Mouse (Mus musculus) cerebellum, postnatal 4 days (tissue): Measurements from ENCODE around the gene Far1.

Experiments
- DNase-seq, 2 experiments: peaks; one replicate each; pipeline ENCODE4 v3.0.0; 2022; ENCODE audit warnings: low spot score in 2 of 2, mixed read lengths in 1 of 2

The Far1 gene

GRCm38 (mm10) chr7:113513286-113513962 is at the start of gene Far1:
Far1 (plus strand) TSS chr7:113513834.
- DNase-seq = peak; percentile 97 to 99

- no peak for DNase-seq
Measured at GRCm38 (mm10) chr7:113468345-113468744, 45.3 kb upstream of the Far1 start.

DNA sequence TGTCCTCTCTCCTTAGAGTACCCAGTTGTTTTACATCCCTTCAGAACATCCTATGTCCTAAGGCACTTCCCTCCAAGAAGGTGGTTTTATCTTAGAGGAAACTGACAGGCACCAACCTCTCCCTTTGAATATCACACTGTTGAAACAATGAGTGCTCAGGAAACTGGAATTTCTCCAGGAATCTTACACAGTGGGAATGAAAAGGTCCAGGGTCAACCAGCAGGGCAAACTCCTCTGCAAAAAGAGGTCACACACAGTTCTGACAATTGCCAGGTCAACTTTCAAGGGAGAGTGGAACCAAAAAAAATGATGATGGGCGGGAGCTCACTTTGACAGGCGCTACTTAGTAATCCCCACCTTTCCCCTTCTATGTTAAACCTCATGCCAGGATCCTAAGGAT is 43.0 kb upstream of the Far1 start:
- DNase-seq = no peak

DNA sequence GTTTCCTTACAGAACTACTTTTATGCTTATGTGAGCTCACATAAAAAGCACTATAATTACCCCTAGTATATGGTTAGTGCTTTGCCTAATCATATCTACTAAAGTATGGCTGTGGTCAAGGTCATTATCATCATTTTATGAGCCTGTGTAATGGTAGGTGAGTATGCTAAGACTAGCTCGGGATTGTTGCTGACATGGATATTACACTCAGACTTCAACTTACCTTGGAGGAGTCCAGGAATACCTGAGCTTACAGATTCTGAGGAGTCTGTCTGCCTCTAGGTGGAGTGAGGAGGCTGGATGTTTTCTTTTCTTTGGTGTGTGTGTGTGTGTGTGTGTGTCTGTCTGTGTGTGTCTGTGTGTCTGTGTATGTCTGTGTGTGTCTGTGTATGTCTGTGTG is 42.0 kb upstream of the Far1 start:
- DNase-seq = no peak

DNA sequence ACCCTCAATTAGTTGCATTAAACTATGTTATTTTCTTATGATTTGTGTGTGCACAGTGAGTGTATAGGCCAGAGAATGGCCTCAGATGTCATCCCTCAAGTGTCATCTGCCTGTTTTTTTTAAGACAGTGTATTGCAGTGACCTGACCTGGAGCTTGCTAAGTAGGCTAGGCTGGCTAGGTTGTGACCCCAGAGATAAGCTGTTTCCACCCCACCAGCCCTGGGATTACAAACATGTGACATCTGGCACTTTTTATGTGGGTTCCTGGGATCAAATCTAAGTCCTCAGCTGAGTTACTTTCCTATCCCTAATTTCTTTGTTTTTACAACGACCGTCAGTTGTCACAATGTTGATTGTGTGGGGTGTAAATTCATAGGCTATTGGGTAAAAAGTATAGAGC is 17.8 kb upstream of the Far1 start:
- DNase-seq = no peak

DNA sequence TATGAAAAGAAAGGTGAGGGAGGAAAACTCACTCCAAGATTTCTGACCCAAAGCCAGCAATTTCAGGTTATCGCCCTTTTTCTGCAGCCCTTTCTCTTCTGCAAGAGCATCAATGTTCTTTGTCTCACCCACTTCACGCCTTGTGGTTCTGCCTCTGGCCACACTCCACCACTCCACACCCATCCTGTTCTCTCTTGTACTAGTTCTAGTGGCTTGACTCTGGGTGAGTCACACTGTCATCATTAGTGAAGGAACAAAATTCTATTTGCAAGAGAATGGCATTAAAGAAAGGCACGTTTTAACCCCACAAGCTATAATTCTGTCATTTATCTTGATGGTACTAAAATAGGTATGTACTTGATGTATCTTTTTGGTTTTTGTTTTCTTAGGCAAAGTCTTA is 15.2 kb upstream of the Far1 start:
- no peak for DNase-seq

DNA sequence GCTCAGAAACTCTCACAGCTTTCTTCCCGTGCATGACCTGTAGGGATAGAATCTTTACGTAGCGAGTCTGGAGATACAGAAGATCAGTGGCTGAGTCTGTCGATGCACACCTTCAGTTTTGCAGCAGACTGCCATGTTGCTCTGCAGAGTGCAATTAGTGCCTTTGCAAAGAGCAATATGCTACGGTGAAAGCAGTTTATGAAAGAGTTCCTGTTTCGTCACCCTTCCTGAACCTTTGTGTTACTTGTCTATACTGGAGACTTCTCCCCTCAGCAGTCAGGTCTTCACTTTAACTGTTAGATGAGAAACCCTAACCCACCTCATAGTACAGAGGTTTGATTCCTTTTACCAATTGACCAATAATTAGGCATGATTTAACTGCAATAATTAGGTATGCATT is 13.8 kb upstream of the Far1 start:
- DNase-seq = no peak

DNA sequence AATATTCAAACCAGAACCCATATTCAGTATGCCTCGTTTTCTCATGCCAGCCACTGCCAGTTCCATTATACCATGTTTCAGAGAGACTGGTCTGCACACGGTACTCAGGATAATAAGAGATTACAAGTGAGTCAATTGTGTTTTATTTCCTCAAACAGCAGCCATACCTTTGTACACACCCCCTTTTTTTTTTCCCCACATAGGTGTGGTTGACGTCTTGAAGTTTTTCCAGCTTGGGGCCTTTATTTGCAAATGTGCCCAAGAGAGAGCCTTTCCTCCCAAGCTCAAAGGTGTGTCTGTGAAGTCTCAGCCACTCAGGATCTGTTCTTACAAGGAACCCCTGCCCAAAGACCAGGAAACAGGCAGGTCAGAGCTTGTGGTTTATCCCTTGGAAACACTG is 11.2 kb upstream of the Far1 start:
- no peak for DNase-seq

DNA sequence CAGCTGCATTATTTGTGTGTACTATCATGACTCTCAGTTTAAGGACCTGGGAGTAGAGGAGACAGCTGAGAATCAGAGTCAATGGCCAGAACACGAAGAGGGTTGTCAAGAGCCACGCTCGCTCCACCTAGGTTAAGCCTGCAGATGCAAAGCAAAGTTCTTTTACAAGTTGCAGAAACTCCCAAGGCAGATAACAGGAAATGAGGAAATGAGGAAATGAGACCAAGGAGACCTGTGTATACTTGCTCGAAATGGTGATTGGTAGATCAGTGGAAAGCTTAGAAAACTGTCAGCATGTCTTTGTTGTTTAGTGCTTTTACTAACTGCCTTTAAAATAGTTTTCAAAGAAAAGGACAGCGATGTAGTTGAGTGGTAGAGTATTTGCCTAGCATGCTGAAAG is 8.6 kb upstream of the Far1 start:
- DNase-seq = no peak

DNA sequence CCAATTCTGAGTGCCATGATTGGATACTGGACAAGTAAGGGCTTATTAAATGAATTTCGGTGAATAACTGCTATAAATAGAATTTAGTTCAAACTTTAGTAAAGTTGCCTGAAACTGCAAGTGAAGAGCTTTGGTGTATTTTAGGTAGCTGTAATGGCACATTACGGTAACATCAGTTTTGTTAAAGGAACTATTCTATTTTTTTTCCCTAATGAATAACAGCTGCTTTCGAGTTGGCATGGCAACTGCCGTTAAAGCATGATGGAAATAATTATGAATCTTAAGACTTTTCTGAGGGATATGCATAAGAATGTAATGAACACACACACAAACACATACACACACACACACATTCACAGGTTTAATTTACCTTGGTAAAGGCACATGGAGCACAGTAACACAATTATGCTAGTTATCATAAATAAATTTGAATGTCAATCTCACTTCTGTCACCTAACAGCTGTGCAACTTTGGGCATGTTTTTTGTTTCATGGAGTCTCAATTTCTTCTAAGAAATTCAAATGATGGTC is 8.1 kb upstream of the Far1 start:
- no peak for DNase-seq

GRCm38 (mm10) chr7:113507846-113508245 is 5.8 kb upstream of the Far1 start:
- DNase-seq = no peak

DNA sequence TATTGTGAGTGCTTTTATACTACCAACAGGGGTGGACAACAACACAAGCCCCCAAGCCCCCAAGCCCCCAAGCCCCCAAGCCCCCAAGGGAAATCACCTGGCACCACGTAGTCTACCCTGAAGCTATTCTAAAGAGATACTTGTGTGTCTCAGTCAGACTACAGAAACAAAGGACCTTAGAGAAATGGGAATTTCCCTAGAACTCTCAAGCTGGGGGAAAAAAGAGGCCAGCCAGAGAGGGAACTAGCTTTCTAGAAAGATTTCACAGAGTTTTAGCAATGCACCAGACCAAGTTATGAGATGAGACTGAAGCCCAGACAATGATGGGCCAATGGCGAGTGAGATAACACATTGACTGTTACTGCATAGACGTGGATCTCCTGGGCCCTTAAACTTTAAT is 2.2 kb upstream of the Far1 start:
- DNase-seq = no peak

DNA sequence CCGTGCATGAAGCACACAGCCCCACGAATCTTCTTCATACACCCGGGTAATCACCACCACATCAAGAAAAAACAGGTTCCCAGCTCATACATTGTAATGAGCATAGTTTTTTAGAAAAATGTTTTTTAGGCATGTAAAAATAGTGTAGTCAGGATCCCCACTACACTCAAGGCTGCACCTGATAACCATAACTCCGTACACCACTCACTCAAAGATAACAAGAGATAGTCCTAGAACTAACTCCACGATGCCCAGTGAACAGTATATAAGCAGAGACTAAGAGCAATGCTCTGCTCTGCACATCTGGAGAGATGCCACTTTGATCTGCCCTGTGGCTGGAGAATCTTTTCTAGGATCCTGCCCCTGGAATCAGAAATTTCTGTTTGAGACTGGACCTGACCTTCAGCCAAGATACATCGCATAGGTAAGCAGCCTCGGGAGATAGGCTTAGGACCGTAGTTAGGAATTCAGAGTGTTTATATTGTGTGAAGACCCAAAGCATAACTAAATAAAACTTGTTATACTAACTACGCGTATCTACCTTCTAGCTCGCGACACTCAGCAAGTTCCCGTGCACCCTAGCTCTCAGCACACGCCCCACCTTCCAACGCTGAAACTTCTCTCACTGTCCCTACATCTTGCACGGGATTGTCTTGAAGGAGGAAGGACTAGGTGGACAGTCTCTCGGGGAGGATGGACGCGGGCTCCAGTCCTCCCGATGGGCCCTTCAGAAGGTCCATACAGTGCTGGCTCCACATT is 928 bp upstream of the Far1 start:
- no peak for DNase-seq

DNA sequence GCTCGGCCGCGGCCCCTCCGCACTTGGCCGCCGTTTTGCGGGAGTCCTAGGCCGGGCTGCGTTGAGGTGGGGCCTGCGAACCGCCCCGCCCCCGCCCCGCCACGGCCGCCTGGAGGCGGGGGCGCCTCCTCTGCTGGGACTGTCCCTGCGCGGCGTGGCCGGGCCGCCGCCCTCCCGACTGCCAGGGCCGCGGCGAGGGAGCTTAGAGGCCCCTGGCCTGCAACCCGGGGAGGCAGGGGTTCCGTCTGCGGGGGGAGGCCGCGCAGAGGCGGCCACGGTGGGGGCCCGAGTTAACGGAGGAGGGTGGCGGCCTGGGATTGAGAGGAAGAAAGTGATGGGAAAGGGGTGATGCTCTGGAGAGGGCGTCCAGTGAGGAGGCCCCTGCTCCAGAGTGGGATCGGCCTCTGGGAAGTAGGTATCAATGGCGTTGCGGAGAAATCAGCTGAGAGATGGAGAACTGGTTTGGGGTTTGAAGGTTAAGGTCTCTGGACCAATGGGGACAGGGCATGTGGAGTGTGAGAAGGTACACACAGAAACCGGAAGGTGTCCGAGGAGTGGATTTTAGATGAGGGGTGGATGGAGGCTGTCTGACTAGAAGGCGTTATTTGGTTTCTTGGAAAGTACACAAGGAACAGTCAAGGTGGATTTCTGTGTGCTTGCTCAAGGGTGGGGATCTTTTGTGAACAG is 472 bp downstream of the Far1 start:
- DNase-seq = no peak

- no peak for DNase-seq
Measured at GRCm38 (mm10) chr7:113515831-113516230, 2.2 kb downstream of the Far1 start.

DNA sequence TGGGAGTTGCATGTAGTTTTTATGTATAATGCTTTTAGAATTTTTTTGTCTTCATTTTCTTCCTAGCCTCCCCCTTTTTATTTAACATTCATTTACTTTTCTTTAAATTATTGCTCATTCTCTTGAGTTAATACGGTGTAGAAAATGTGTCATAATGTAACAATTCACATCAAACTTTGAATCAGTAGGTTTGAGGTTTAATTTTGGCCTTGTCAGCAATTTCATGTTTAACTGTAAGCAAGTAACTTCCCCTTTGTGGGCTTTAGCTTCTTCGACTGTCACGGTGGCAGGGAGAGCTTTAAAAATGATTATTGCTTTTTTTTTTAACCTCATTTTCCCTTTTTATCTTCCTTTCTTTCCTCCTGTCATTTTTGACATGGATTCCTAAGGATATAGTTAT is 4.8 kb downstream of the Far1 start:
- no peak for DNase-seq

DNA sequence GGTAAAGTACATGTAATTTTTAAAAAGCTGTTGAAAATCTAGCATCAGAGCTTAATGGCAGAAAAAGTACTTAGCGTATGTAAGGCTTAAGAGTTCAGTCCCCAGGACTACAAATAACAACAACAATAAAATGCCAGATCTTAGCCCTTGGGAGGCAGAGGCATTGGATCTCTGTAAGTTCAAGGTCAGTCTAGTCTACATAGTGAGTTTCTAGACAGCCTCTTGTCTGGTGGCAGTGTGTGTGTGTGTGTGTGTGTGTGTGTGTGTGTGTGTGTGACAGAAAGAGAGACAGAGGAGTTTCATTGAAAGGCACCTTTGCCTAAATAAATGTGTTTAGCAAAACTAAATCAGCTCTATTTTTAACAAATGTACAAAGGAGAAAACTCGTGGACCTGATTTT is 5.3 kb downstream of the Far1 start:
- DNase-seq = no peak

- DNase-seq = no peak
Measured at GRCm38 (mm10) chr7:113543158-113543557, 29.5 kb downstream of the Far1 start.

GRCm38 (mm10) chr7:113551742-113552463 is 38.3 kb downstream of the Far1 start:
- no peak for DNase-seq

DNA sequence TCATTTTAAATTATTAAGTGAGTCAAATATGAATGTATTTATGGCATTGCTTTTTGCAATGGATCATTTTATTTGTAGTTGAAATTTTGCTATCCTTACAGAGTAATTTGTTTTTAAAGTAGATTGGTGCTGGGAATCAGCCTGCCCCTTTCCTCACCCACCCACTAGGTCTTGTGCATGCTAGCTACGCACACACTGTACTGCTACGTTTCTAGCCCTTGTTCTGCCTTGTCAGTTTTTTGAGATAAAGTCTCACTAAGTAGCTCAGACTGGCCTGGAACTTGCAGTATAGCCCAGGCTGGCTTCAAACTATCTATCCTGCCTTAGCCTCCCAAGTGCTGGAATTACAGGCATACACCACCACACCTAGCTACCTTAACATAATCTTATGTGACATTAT is 38.9 kb downstream of the Far1 start:
- no peak for DNase-seq

DNA sequence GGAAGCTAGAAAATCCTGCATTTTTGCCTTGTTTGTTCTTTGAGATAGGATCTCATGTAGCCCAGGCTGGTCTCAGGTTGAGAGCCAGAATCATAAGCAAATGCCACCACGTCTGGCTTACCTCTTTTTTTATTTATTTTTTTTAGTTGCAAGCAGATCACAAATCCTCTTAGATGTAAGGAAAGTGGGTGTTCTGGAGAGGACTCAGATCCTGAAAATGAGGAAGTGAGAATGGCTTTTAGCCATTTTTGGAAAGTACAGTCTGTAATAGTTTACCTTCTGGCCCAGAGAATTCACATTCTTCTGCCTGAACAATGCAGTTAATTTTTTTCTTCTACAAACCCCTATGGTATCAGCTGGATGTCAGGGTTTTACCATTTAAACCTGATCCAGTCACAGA is 42.5 kb downstream of the Far1 start:
- no peak for DNase-seq

DNA sequence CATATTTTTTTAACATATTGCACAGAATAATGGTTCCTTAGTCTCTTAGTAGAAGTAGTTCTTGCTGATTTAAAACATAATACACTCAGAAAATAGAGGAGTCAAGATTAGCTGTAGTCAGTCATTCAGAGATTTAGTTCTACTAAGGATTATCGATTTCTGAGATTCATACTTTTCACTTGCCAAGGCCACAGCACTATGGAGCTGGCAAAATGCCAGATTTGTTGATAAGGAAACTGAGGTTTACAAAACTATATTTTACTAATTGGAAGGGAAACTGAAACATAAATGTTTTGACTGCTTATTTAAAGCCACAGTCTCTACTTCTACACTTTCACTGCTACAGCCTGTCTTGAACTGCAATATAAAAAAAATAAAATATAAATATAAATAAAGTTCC is 53.3 kb downstream of the Far1 start:
- DNase-seq = no peak
